Mouse (Mus musculus) stomach, postnatal 0 days (tissue): Measurements from ENCODE around the gene Khdc1b.

ENCODE experiments used
- CTCF ChIP-seq: IDR thresholded peaks from 2 replicates; pipeline ENCODE4 v1.5.1; 2016; ENCODE audit warnings: antibody characterized with exemption, low read depth, mild to moderate bottlenecking, moderate library complexity
- EP300 ChIP-seq: optimal IDR thresholded peaks from 2 replicates; pipeline ENCODE3; 2016; ENCODE audit warnings: antibody characterized with exemption

DNA sequence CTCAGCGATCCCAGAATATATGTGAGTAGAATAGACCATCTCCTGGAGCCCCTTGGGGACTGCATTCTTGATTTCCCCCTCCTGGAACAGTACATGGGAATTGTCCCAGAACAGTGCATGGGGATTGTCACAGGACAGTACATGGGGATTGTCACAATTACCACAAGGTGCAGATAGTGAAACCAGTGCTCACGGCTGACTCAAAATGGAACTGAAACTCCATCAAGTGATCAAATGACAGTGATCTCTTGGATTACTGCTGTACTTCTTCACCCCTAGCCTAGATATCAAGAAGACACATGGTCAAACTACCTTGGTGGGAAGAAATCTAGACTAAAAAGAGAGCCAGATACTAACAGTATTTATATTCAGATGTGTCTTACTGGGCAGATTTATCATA, 42.3 kb downstream of the Khdc1b start:
- TF ChIP-seq CTCF (no peak), EP300 (no peak)
